Mouse (Mus musculus): ENCODE measurements around the gene Tmem50a.
A peak's percentile ranks its signal among the peaks of the same experiment; 100 is the strongest.
"Not testable (repeated sequence)": the region's sequence is repeated elsewhere in the genome, so short reads cannot be mapped to it uniquely, and the experiment has no call there.

Tmem50a gene

DNA sequence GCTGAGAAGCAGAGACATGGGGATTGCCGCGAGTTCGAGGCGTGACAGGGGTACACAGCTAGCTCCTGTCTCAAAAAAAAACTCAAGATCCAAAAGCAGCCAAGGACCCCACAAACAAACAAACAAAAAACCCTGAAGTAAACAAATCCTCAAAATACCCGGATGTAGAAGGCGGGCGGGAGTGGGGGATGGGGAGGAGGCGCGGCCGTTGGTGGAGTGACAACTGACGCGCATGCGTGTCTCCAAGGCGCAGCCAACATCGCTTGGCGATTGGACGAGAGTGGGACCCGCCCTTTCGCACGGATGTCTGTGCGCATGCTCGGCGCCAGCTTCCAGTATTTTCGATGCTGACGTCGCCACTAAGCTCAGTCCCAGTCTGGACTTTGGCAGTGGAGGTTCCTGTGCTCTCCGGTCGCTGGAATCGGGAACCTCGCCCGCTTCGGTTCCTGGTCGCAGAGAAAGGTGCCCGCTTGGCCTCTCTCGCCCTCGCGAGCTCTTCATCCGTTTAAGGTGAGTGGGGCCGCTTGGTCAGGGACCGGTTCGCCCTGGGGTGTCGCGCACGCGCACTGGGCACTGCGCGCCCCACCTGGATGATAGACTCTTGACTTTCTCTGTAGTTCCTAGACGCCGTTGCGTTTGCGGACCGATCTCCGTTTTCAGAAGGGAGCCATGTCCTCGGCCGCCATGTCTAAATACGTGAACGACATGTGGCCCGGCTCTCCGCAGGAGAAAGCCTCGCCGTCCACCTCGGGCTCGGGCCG is 8.6 kb upstream of the Tmem50a start, which contains the start of gene Rsrp1:
Gene Rsrp1 (plus strand): TSS at position 335 of the 761 bp plus-strand sequence.
- DNase-seq (ENCODE audit: low read depth) = peak; percentile 99

DNA sequence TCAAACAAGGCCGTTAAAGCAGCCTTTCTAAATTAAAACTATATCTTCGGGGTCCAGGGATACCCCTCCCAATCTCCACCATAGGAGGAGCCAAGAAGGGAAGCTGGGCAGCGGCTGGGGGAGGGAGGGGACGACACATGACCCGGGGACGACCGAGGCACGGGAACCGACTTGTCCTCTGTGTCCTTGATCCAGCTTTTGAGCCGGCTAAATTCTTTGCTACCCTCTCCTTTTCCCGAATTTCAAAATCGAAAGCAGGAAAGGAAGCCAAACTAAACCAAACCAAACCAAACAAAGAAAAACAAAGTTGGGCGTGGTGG is 8.1 kb upstream of the Tmem50a start:
- DNase-seq (ENCODE audit: low read depth) = no peak

DNA sequence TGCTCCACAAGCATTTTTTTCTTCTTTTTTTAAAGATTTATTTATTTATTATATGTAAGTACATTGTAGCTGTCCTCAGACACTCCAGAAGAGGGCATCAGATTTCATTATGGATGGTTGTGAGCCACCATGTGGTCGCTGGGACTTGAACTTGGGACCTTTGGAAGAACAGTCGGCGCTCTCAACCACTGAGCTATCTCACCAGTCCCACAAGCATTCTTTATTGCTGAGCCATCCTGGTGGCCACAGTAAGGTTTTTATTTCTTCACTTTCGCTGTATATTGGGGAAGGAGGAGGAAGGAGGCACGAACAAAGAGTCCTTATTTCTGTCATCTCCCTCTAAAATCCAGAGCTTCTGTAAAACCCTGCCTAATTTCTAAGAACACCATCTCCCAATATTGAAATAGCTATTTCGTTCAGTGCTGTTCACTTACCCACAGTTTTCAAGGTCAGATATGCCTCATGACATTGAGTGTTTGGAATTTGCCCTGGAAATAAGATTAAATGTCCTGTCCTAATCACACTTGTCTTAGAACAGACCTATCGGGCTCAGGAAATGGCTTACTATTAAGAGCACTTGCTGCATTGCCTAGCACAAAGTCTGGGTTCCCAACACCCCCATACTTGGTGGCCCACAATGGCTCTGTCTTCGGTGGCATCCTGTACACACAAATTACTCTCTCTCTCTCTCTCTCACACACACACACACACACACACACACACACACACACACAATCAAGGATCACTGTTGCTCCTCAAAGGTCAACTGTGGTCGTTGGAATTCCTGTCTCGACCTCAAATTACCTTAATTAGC is 7.5 kb upstream of the Tmem50a start:
- peak; percentile 57 for DNase-seq (ENCODE audit: low read depth)

DNA sequence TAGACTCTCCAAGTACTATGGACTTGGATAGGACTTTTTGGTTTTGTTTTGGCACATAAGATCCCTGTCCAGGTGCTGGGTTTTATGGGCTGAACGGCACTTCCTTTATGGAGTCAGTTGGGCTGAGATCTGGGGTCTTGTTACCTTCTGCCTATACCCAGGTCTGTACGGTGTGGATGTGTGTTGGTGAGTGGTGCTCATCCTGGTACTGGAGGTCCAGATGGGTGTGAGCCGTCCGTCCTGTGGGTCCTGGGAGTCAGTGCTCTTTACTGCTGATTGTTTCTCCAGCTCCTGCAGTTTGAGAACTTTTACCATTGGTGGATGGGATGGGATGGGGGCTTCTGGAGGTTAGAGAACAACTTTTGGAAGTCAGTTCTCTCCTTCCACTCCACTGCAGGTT is 6.9 kb upstream of the Tmem50a start:
- no peak for DNase-seq (ENCODE audit: low read depth)

- no peak for DNase-seq (ENCODE audit: low read depth)
Observed at GRCm38 (mm10) chr4:134920631-134921030, 5.8 kb upstream of the Tmem50a start.

DNA sequence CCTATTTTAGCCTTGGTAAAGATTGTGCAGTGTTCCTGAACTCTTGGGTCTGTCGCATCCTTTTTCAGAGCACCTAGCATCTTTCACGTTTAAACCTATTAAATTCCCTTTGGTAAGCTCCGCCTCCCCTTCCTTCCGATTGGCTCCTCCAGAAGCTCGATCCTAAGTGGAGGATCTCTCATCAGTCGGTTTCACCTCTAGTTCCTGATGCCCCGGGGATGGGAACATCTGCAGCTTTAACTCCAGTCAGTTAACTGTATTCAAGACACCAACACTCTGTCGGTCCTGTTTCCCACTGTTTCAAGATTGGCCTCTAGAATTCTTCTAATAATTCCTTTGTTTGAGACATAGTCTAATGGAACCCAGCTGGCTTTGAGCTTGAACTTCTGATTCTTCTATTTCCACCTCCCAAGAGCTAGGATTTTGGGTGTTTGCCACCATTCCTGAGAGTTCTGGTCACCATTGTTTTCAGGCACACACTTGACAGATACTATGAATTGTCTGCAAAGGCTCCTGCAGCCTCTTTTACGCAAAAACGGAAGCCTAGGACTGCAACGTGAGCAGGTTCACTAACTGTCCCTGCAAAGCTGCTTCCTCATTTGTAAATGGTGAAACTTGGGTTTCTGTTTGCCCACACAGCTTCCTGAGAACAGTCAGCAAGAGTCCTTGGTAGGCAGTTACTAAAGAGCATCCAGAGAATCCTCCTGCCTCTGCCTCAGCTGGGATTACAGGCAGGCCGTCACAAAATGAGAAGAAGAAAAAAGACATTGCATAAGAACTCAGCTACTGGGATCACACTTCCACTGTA is 5.1 kb upstream of the Tmem50a start:
- peak; percentile 71 for DNase-seq (ENCODE audit: low read depth)

DNA sequence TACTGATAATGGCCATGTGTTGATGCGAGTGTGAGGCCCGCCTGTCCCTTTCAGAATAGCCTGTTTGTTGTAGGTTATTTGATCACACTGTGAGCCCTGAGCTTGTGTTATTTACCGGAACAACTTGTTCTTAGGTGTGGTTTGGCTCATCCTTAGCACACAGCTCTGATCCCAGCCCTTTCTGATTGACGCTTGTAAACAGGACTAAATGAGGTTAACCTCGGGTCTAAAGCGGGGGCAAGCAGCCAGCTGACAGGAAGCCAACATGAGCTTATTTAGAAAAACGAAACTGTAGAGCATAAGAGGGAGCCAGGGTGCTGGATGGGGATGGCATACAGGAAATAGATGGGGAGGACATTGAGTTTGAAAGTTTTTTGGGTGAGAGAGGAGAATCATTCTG is 3.6 kb upstream of the Tmem50a start:
- peak; percentile 92 for DNase-seq (ENCODE audit: low read depth)

GRCm38 (mm10) chr4:134917194-134917593 is 2.4 kb upstream of the Tmem50a start:
- no peak for DNase-seq (ENCODE audit: low read depth)

- no peak for DNase-seq (ENCODE audit: low read depth)
Observed at GRCm38 (mm10) chr4:134915223-134916050, 613 bp upstream of the Tmem50a start.

DNA sequence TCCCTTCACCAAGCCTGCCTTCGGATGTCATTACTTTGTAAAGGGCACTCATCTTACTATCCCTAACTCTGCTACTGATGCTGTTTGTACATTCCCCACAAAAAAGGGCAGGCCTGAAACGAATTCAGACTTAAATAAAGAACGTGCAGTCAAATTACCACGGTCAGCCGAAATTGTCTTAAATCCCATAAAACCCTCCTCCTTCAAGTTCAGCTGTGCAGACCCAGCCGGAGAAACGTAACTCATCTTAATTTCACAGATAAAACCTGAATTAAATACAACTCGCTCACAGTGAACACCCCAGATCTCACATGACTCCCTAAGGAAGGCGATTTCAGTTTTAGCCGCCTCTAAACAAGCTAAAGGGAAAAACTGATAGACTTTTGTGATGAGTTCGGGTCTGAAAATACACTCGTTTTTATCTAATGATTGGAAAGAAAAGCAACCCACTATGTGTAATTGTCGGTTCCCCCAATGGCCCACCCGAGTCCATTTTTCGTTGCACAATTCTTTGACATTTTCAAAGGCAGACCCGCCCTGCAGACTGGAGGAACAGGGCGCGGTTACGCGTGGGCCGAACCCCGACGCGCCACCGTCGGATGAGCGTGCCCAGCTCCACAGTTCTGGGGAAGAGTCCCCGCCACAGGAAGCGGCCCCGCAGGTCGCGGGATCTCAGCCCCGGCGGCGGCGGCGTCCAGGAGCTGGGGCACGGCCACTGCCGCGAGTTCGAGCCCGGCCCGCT is 531 bp downstream of the Tmem50a start:
- peak; percentile 36 for DNase-seq (ENCODE audit: low read depth)

- peak; percentile 90 for DNase-seq (ENCODE audit: low read depth)
Observed at GRCm38 (mm10) chr4:134913413-134913812, 1.4 kb downstream of the Tmem50a start.

GRCm38 (mm10) chr4:134911406-134911805 is 3.4 kb downstream of the Tmem50a start:
- DNase-seq (ENCODE audit: low read depth) = not testable (repeated sequence)

DNA sequence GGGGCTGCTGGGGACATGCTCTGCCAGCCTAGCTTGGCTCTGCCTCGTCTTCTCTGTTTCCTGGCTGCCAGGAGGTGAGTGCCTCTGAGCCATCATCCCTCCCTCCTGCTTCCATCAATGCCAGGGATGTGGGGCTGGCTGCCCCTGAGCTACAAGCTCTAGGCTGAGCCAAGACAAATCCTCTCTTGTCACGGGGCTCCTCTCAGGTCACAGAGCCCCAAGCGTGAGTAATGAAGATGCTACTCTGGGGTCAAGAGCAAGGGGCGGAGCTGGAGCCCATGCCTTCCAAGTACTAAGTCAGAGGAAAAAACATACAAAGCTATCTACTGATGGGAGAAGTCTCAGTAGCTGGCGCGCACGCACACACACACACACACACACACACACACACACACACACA is 11.8 kb downstream of the Tmem50a start:
- no peak for DNase-seq (ENCODE audit: low read depth)

GRCm38 (mm10) chr4:134901126-134901525 is 13.7 kb downstream of the Tmem50a start:
- no peak for DNase-seq (ENCODE audit: low read depth)

- no peak for DNase-seq (ENCODE audit: low read depth)
Observed at GRCm38 (mm10) chr4:134897256-134897655, 17.6 kb downstream of the Tmem50a start.

GRCm38 (mm10) chr4:134892096-134892495 is 22.7 kb downstream of the Tmem50a start:
- no peak for DNase-seq (ENCODE audit: low read depth)

GRCm38 (mm10) chr4:134884364-134884763 is 30.5 kb downstream of the Tmem50a start:
- no peak for DNase-seq (ENCODE audit: low read depth)

DNA sequence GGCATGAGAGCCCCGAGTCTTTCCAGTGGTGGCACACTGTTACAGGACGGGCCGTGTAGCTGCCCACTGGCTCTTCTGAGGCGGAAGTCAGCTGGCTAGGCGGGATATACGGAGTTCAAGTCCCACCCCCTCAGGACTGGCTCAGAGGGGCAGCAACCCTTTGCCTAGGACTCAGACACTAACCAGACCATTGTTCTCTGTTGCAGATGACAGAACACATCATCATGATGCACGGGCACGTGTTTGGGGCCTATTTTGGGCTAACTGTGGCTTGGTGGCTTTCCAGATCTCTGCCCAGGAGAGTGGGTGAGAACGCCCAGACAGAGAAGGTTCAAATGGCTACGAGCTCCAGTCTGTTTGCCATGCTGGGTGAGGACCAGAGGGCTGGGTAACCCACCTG is 31.0 kb downstream of the Tmem50a start:
- no peak for DNase-seq (ENCODE audit: low read depth)

- peak; percentile 69 for DNase-seq (ENCODE audit: low read depth)
Observed at GRCm38 (mm10) chr4:134883266-134883665, 31.6 kb downstream of the Tmem50a start.

- DNase-seq (ENCODE audit: low read depth) = peak; percentile 49
Observed at GRCm38 (mm10) chr4:134880041-134880440, 34.8 kb downstream of the Tmem50a start.
